Mouse (Mus musculus): Measurements from ENCODE around the gene Ly6c1. TPM values are rescaled to one million over a fixed set of nuclear protein-coding genes. Genes with fewer than 3 reads are reported as not detected.
"Not testable (repeated sequence)": the region's sequence is repeated elsewhere in the genome, so short reads cannot be mapped to it uniquely, and the experiment has no call there.

Ly6c1 gene
- total RNA-seq (2014; rRNA removed) (0.87 and 1.2 TPM in 2 replicates), polyA plus RNA-seq (2012; rRNA removed) (1.9 and 2.1 TPM in 2 replicates)

- not testable (repeated sequence) for H3K9ac ChIP-seq (ENCODE audit: low read depth, low read length); H3K36me3 ChIP-seq (ENCODE audit: control insufficient read depth, insufficient read depth, low read length); H3K4me3 ChIP-seq (ENCODE audit: insufficient read depth, low read depth, low read length); DNase-seq (ENCODE audit: extremely low read depth, low read depth, low spot score); H3K4me1 ChIP-seq (ENCODE audit: control insufficient read depth, insufficient read depth, low read length); H3K79me2 ChIP-seq (ENCODE audit: control insufficient read depth, insufficient read depth, low read length); H3K27ac ChIP-seq (replicated peaks; ENCODE audit: insufficient read depth, low read depth, low read length); H3K27me3 ChIP-seq (ENCODE audit: control insufficient read depth, insufficient read depth, low read length)
- WGBS = 69% methylated on average over 1 of the region's 1 CpGs
These were observed at the start of gene Ly6c1 for GRCm38 (mm10) chr15:75048642-75049261. TSS of gene Ly6c1 (minus strand) at chr15:75048830.

- not testable (repeated sequence) for H3K4me3 ChIP-seq (ENCODE audit: insufficient read depth, low read depth, low read length); H3K27me3 ChIP-seq (ENCODE audit: control insufficient read depth, insufficient read depth, low read length); H3K27ac ChIP-seq (replicated peaks; ENCODE audit: insufficient read depth, low read depth, low read length); H3K9ac ChIP-seq (ENCODE audit: low read depth, low read length); H3K36me3 ChIP-seq (ENCODE audit: control insufficient read depth, insufficient read depth, low read length); H3K4me1 ChIP-seq (ENCODE audit: control insufficient read depth, insufficient read depth, low read length); H3K79me2 ChIP-seq (ENCODE audit: control insufficient read depth, insufficient read depth, low read length)
- peak; percentile 13 for DNase-seq (ENCODE audit: extremely low read depth, low read depth, low spot score)
- WGBS = 12% methylated on average over 2 of the region's 2 CpGs
These were observed 39.4 kb upstream of the Ly6c1 start for GRCm38 (mm10) chr15:75088041-75088440.

- H3K9ac ChIP-seq (ENCODE audit: low read depth, low read length) = no peak overlapping the region
- H3K36me3 ChIP-seq (ENCODE audit: control insufficient read depth, insufficient read depth, low read length) = no peaks in the 10 kb centered on the region
- DNase-seq (ENCODE audit: extremely low read depth, low read depth, low spot score) = no peak
- no peak overlapping the region for H3K27ac ChIP-seq (replicated peaks; ENCODE audit: insufficient read depth, low read depth, low read length)
- 74% methylated on average over 4 of the region's 4 CpGs for WGBS
- no peaks in the 10 kb centered on the region for H3K79me2 ChIP-seq (ENCODE audit: control insufficient read depth, insufficient read depth, low read length)
- no peaks in the 10 kb centered on the region for H3K4me1 ChIP-seq (ENCODE audit: control insufficient read depth, insufficient read depth, low read length)
- no peaks in the 10 kb centered on the region for H3K27me3 ChIP-seq (ENCODE audit: control insufficient read depth, insufficient read depth, low read length)
- TF ChIP-seq CTCF (IDR thresholded peaks at IDR 0.05; ENCODE audit: low read depth, low read length) (no peak), POLR2A (IDR thresholded peaks at IDR 0.05; ENCODE audit: extremely low read depth, insufficient read depth, low read length) (no peak)
- H3K4me3 ChIP-seq (ENCODE audit: insufficient read depth, low read depth, low read length) = no peak overlapping the region
These were observed 21.3 kb upstream of the Ly6c1 start for GRCm38 (mm10) chr15:75069965-75070364.

GRCm38 (mm10) chr15:75062030-75062574, 13.5 kb upstream of the Ly6c1 start:
- not testable (repeated sequence) for H3K27me3 ChIP-seq (ENCODE audit: control insufficient read depth, insufficient read depth, low read length); H3K79me2 ChIP-seq (ENCODE audit: control insufficient read depth, insufficient read depth, low read length); H3K4me3 ChIP-seq (ENCODE audit: insufficient read depth, low read depth, low read length); H3K9ac ChIP-seq (ENCODE audit: low read depth, low read length); H3K36me3 ChIP-seq (ENCODE audit: control insufficient read depth, insufficient read depth, low read length); H3K27ac ChIP-seq (replicated peaks; ENCODE audit: insufficient read depth, low read depth, low read length); H3K4me1 ChIP-seq (ENCODE audit: control insufficient read depth, insufficient read depth, low read length)
- peak; percentile 55; the same call in 1 of the 2 replicates for TF ChIP-seq CTCF (IDR thresholded peaks at IDR 0.05; ENCODE audit: low read depth, low read length)
- 35% methylated on average over 6 of the region's 6 CpGs for WGBS
- DNase-seq (ENCODE audit: extremely low read depth, low read depth, low spot score) = peak; percentile 34

- no peaks in the 10 kb centered on the region for H3K36me3 ChIP-seq (ENCODE audit: control insufficient read depth, insufficient read depth, low read length)
- no peaks in the 10 kb centered on the region for H3K4me1 ChIP-seq (ENCODE audit: control insufficient read depth, insufficient read depth, low read length)
- H3K27me3 ChIP-seq (ENCODE audit: control insufficient read depth, insufficient read depth, low read length) = no peaks in the 10 kb centered on the region
- no peak overlapping the region for H3K9ac ChIP-seq (ENCODE audit: low read depth, low read length)
- peak; percentile 64 for DNase-seq (ENCODE audit: extremely low read depth, low read depth, low spot score)
- no peak for TF ChIP-seq POLR2A (IDR thresholded peaks at IDR 0.05; ENCODE audit: extremely low read depth, insufficient read depth, low read length)
- peak; percentile 74 for TF ChIP-seq CTCF (IDR thresholded peaks at IDR 0.05; ENCODE audit: low read depth, low read length)
- H3K27ac ChIP-seq (replicated peaks; ENCODE audit: insufficient read depth, low read depth, low read length) = no peak overlapping the region
- H3K79me2 ChIP-seq (ENCODE audit: control insufficient read depth, insufficient read depth, low read length) = no peaks in the 10 kb centered on the region
- no peak overlapping the region for H3K4me3 ChIP-seq (ENCODE audit: insufficient read depth, low read depth, low read length)
These were observed 11.9 kb upstream of the Ly6c1 start for GRCm38 (mm10) chr15:75060505-75060904.

GRCm38 (mm10) chr15:75055985-75056384, 7.4 kb upstream of the Ly6c1 start:
- no peak for DNase-seq (ENCODE audit: extremely low read depth, low read depth, low spot score)
- Histone ChIP-seq H3K27me3 (ENCODE audit: control insufficient read depth, insufficient read depth, low read length) (no peaks in the 10 kb centered on the region), H3K79me2 (ENCODE audit: control insufficient read depth, insufficient read depth, low read length) (no peaks in the 10 kb centered on the region), H3K9ac (ENCODE audit: low read depth, low read length) (no peak overlapping the region), H3K4me1 (ENCODE audit: control insufficient read depth, insufficient read depth, low read length) (no peaks in the 10 kb centered on the region), H3K4me3 (ENCODE audit: insufficient read depth, low read depth, low read length) (no peak overlapping the region), H3K36me3 (ENCODE audit: control insufficient read depth, insufficient read depth, low read length) (no peaks in the 10 kb centered on the region), H3K27ac (replicated peaks; ENCODE audit: insufficient read depth, low read depth, low read length) (no peak overlapping the region)
- TF ChIP-seq POLR2A (IDR thresholded peaks at IDR 0.05; ENCODE audit: extremely low read depth, insufficient read depth, low read length) = no peak
- no peak for TF ChIP-seq CTCF (IDR thresholded peaks at IDR 0.05; ENCODE audit: low read depth, low read length)
- WGBS = 79% methylated on average over 2 of the region's 2 CpGs

- not testable (repeated sequence) for H3K4me3 ChIP-seq (ENCODE audit: insufficient read depth, low read depth, low read length); H3K4me1 ChIP-seq (ENCODE audit: control insufficient read depth, insufficient read depth, low read length); H3K27me3 ChIP-seq (ENCODE audit: control insufficient read depth, insufficient read depth, low read length); H3K27ac ChIP-seq (replicated peaks; ENCODE audit: insufficient read depth, low read depth, low read length); H3K79me2 ChIP-seq (ENCODE audit: control insufficient read depth, insufficient read depth, low read length); H3K9ac ChIP-seq (ENCODE audit: low read depth, low read length); DNase-seq (ENCODE audit: extremely low read depth, low read depth, low spot score); H3K36me3 ChIP-seq (ENCODE audit: control insufficient read depth, insufficient read depth, low read length)
- 59% methylated on average over 3 of the region's 3 CpGs for WGBS
These were observed 6.8 kb upstream of the Ly6c1 start for GRCm38 (mm10) chr15:75055425-75055824.

- not testable (repeated sequence) for H3K36me3 ChIP-seq (ENCODE audit: control insufficient read depth, insufficient read depth, low read length); H3K4me1 ChIP-seq (ENCODE audit: control insufficient read depth, insufficient read depth, low read length); H3K79me2 ChIP-seq (ENCODE audit: control insufficient read depth, insufficient read depth, low read length); H3K27ac ChIP-seq (replicated peaks; ENCODE audit: insufficient read depth, low read depth, low read length); H3K27me3 ChIP-seq (ENCODE audit: control insufficient read depth, insufficient read depth, low read length); DNase-seq (ENCODE audit: extremely low read depth, low read depth, low spot score); H3K9ac ChIP-seq (ENCODE audit: low read depth, low read length); H3K4me3 ChIP-seq (ENCODE audit: insufficient read depth, low read depth, low read length)
- 86% methylated on average over 2 of the region's 2 CpGs for whole genome bisulfite sequencing
These were observed 3.8 kb upstream of the Ly6c1 start for GRCm38 (mm10) chr15:75052414-75052813.

- not testable (repeated sequence) for DNase-seq (ENCODE audit: extremely low read depth, low read depth, low spot score); H3K27ac ChIP-seq (replicated peaks; ENCODE audit: insufficient read depth, low read depth, low read length); H3K4me3 ChIP-seq (ENCODE audit: insufficient read depth, low read depth, low read length); H3K79me2 ChIP-seq (ENCODE audit: control insufficient read depth, insufficient read depth, low read length); H3K9ac ChIP-seq (ENCODE audit: low read depth, low read length); H3K36me3 ChIP-seq (ENCODE audit: control insufficient read depth, insufficient read depth, low read length); H3K27me3 ChIP-seq (ENCODE audit: control insufficient read depth, insufficient read depth, low read length); H3K4me1 ChIP-seq (ENCODE audit: control insufficient read depth, insufficient read depth, low read length)
- WGBS = 74% methylated on average over 3 of the region's 3 CpGs
These were observed 2.5 kb upstream of the Ly6c1 start for GRCm38 (mm10) chr15:75051141-75051540.

All from liver, adult 2 months (tissue).